Mouse (Mus musculus): ENCODE results near the gene Map3k5.

DNA sequence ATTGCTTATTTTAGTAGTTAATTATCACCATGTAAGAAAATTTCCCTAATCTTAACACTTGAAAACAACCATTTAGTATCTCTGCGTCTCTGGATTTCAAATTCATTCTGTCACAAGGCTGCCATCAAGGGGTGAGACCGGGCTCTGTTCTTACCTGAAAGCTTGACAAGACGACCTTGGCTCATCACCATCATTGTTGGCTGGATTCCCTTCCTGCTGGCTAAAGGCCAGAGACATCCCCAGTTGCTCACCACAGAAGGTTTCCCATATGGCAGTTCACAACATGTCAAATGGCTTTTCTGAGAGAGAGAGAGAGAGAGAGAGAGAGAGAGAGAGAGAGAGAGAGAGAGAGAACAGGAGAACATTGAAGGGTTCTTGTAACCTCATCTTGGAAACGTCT, 11.9 kb upstream of the Map3k5 start:
- TF ChIP-seq POLR2A (IDR thresholded peaks at IDR 0.05; ENCODE audit: low read depth, low read length) (no peak), CTCF (conservative IDR thresholded peaks at IDR 0.05; ENCODE audit: insufficient read depth, insufficient read length, low read depth, low read length) (no peak)
